Mouse (Mus musculus) heart, embryonic 14.5 days (tissue): Measurements from ENCODE around the gene Crb1. TPM values are rescaled to one million over a fixed set of nuclear protein-coding genes. Genes with fewer than 3 reads are reported as not detected.

Source experiments
- ATAC-seq: fragments of 200-750 bp; cut with Nextera tagmentation; 2 replicates; pipeline ENCODE4 v1.8.0; 2017; ENCODE audit warnings: low read depth, moderate TSS enrichment; ENCODE audit not compliant: insufficient number of reproducible peaks, insufficient read depth, low FRiP score
- H3K27ac ChIP-seq, 2 experiments: fragments of 200-500 bp in 1 of 2; fragments of 300-500 bp in 1 of 2; sonication (generic) in 1 of 2; replicated peaks in 1 of 2; 2 replicates each; pipeline ENCODE4 v1.5.1; 2012 to 2014; ENCODE audit warnings: low read depth in 2 of 2, low read length in 2 of 2, control low read depth in 1 of 2, mild to moderate bottlenecking in 1 of 2, mixed read lengths in 1 of 2; ENCODE audit not compliant: control insufficient read depth in 1 of 2, insufficient read depth in 1 of 2
- H3K27me3 ChIP-seq: fragments of 300-500 bp; sonication (generic); 2 replicates; pipeline ENCODE4 v1.6.1; 2014; ENCODE audit warnings: mild to moderate bottlenecking, low read length, control low read depth; ENCODE audit not compliant: control insufficient read depth, insufficient read depth
- H3K36me3 ChIP-seq: fragments of 300-500 bp; sonication (generic); 2 replicates; pipeline ENCODE4 v1.6.1; 2014; ENCODE audit warnings: mild to moderate bottlenecking, control low read depth, low read length, mixed read lengths; ENCODE audit not compliant: control insufficient read depth, insufficient read depth
- H3K4me1 ChIP-seq, 2 experiments: fragments of 200-500 bp in 1 of 2; fragments of 300-500 bp in 1 of 2; sonication (generic) in 1 of 2; 2 replicates each; pipeline ENCODE4 v1.6.1; 2012 to 2014; ENCODE audit warnings: low read length in 2 of 2, control low read depth in 1 of 2, mixed read lengths in 1 of 2; ENCODE audit not compliant: control insufficient read depth in 2 of 2, insufficient read depth in 2 of 2
- H3K4me2 ChIP-seq: fragments of 300-500 bp; sonication (generic); 2 replicates; pipeline ENCODE4 v1.6.1; 2014; ENCODE audit warnings: mild to moderate bottlenecking, low read length
- H3K4me3 ChIP-seq, 2 experiments: fragments of 200-500 bp in 1 of 2; fragments of 300-500 bp in 1 of 2; sonication (generic) in 1 of 2; 2 replicates each; pipeline ENCODE4 v1.5.1; 2012 to 2014; ENCODE audit warnings: low read length in 2 of 2, mild to moderate bottlenecking in 2 of 2, control low read depth in 1 of 2, low read depth in 1 of 2, moderate library complexity in 1 of 2; ENCODE audit not compliant: control insufficient read depth in 1 of 2, insufficient read depth in 1 of 2
- H3K9ac ChIP-seq: fragments of 300-500 bp; sonication (generic); 2 replicates; pipeline ENCODE4 v1.6.1; 2014; ENCODE audit warnings: mild to moderate bottlenecking, low read length
- H3K9me3 ChIP-seq: fragments of 300-500 bp; sonication (generic); 2 replicates; pipeline ENCODE4 v1.6.1; 2016; ENCODE audit warnings: low read length, control low read depth; ENCODE audit not compliant: control insufficient read depth
- WGBS: fragments of 180-500 bp; shearing (Covaris S2); extraction: QIAGEN DNeasy Blood & Tissue Kit; methylation state at CpG from one replicate; pipeline ENCODE4 v1.1.7; 2014; 5-methylcytosine and 5-hydroxymethylcytosine counted together
- polyA plus RNA-seq: library from polyadenylated mRNA; unstranded; fragments of >200 nt; fragmentation: Nextera tagmentation; extraction: Ambion mirVana; gene quantifications from 2 replicates; pipeline ENCODE4 v1.2.1, GENCODE M21; 2014

Gene Crb1
- polyA plus RNA-seq, 1 experiment from 2014 or later: 0.32 TPM

DNA sequence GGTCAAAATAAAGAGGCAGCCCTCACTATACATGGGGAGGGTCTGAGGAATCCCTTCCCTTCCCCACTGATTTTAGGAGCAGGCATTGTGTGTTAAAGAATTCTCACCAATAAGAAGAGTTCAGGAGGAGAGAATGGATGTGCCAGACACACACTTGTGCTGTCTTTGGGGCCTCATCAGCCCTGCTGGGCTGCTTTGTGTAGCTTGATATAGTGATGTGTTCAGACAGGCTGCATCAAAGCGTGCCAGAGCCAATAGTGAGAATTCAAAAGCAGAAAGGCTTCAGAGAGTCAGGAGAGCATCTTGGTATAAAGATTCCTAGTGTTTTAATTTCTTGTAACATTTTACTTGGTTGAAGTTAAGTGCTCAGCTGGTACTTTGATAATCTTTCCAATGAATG lies 85.3 kb downstream of the Crb1 start:
- H3K27ac ChIP-seq: no peak overlapping the region
- H3K4me3 ChIP-seq: no peak overlapping the region
- H3K4me2 ChIP-seq: no peak overlapping the region
- H3K27me3 ChIP-seq: no peaks in the 10 kb centered on the region
- H3K9ac ChIP-seq: no peak overlapping the region
- WGBS: 77% methylated on average over 1 of the region's 1 CpGs
- no peak for ATAC-seq
- no peaks in the 10 kb centered on the region for H3K4me1 ChIP-seq
- no peaks in the 10 kb centered on the region for H3K9me3 ChIP-seq
- H3K36me3 ChIP-seq: no peaks in the 10 kb centered on the region

DNA sequence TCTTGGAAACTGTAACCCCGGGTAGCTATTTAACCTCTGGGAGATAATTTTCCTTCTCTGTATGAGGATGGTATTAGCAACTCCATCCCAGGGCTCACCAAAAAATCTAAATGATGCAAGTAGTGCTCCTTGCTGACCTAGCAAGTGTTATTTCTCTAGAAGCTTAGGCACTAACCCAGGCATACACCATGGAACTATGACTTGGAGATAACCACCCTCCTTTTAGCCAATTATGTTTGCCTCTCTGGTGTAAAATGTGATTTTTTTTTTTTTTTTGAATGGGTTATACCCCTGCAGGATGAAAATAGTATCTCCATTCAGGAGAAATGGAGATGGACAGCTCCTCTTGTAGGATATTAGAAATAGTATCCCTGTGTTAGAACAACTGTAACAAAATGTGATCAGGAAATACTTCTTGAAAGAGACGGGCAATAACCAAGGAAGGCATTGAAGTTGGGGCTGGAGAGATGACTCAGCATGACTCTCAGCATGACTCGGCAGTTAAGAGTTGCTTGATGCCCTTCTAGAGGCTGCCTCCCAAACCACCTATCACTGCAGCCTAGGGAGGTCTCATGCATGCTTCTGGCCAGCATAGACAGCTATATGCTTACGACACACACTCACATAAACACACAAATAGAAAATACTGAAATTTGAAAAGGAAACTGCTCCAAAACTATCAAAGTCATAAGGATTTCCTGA lies 100.1 kb downstream of the Crb1 start:
- Histone ChIP-seq H3K36me3 (no peaks in the 10 kb centered on the region), H3K27ac (no peak overlapping the region), H3K4me1 (no peaks in the 10 kb centered on the region), H3K4me3 (no peak overlapping the region), H3K9ac (no peak overlapping the region), H3K27me3 (no peaks in the 10 kb centered on the region), H3K9me3 (no peaks in the 10 kb centered on the region), H3K4me2 (no peak overlapping the region)
- WGBS: 76% methylated on average over 4 of the region's 4 CpGs
- no peak for ATAC-seq

DNA sequence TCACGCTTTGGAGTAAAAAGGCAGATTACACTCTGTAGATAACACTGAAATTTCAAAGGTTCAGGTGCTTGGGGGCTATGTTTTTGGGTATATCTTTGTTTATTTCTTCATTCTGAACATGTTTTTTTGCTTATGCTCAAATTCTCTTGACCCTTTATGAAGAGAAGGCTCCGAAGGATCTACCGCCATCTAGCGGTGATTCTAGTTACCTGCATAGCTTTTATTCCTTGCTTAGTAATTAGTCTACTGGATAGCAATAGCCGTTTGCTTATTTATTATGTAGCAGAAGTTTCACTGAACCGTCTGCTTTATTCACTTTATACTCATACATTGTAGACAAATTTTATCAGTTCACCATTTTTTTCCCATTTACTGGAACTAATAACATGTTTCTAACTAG lies 109.1 kb downstream of the Crb1 start:
- no peak overlapping the region for H3K27ac ChIP-seq
- H3K4me1 ChIP-seq: no peaks in the 10 kb centered on the region
- 21% methylated on average over 6 of the region's 6 CpGs for WGBS
- no peaks in the 10 kb centered on the region for H3K27me3 ChIP-seq
- H3K36me3 ChIP-seq: no peaks in the 10 kb centered on the region
- no peak overlapping the region for H3K9ac ChIP-seq
- no peak for ATAC-seq
- H3K4me2 ChIP-seq: no peak overlapping the region
- H3K4me3 ChIP-seq: no peak overlapping the region
- H3K9me3 ChIP-seq: no peaks in the 10 kb centered on the region

DNA sequence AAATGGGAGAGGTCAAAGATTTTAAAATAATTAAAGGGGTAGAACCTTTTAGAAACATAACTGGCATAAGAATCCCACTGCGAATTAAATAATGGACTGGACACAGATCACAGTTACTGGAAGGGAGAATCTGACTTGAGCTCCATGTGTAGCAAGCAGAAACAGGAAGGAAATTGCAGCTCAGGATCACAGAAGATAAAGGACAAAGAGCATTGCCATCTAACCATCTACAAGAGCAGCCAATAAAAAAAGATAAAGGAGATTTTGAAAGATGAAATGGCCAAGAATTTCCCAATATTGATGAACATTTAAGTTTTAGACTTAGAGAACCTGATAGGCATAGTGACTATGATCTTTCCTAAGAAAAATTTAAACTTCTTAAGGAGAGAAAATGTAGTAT lies 112.7 kb downstream of the Crb1 start:
- Histone ChIP-seq H3K4me3 (no peak overlapping the region), H3K27ac (no peak overlapping the region), H3K9ac (no peak overlapping the region), H3K27me3 (no peaks in the 10 kb centered on the region), H3K36me3 (no peaks in the 10 kb centered on the region), H3K9me3 (no peaks in the 10 kb centered on the region), H3K4me2 (no peak overlapping the region), H3K4me1 (no peaks in the 10 kb centered on the region)
- no peak for ATAC-seq
- WGBS: 89% methylated on average over 1 of the region's 1 CpGs

DNA sequence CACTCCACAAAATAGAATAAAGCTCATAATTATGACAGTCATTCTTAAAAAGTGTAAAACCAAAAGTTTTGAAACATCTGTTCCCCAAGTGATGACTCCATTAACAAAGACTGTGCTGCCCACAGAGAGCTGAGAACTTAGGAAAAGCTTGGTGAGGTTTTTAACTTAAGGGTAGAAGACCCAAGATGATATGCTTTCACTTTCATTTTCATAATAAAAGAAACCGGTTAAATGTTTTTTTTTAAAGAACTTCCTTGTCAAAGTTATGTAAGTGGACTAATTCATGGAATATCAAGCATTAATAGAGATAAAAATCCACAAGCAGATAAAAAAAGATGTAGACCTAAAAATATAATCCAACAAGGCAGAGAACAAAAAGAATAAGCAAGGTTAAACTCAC lies 113.7 kb downstream of the Crb1 start:
- Histone ChIP-seq H3K27ac (no peak overlapping the region), H3K4me1 (no peaks in the 10 kb centered on the region), H3K36me3 (no peaks in the 10 kb centered on the region), H3K9me3 (no peaks in the 10 kb centered on the region), H3K4me2 (no peak overlapping the region), H3K27me3 (no peaks in the 10 kb centered on the region), H3K9ac (no peak overlapping the region), H3K4me3 (no peak overlapping the region)
- 51% methylated on average over 1 of the region's 1 CpGs for WGBS
- no peak for ATAC-seq

DNA sequence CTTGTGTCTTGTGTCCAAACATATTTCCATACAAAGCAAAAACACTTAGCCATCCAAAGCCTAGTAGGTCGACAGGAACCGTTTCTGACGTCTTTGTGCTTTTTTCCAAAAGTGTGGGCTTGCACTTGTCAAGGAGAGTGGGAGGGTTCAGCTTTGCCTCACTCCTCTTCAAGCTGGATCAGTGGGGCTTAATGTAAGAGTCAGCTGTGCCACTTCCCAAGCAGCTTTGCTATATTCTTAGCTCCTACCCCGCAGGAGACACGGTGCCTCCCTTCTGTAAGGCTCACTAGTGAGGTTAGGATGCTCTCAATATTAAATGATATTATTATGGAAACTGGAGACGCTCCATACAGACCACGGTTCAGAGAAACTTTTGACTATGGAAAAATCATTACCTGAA lies 121.3 kb downstream of the Crb1 start:
- Histone ChIP-seq H3K9me3 (no peaks in the 10 kb centered on the region), H3K9ac (no peak overlapping the region), H3K4me2 (no peak overlapping the region), H3K27me3 (no peaks in the 10 kb centered on the region), H3K4me1 (no peaks in the 10 kb centered on the region), H3K36me3 (no peaks in the 10 kb centered on the region), H3K4me3 (no peak overlapping the region), H3K27ac (no peak overlapping the region)
- ATAC-seq: no peak
- 52% methylated on average over 7 of the region's 7 CpGs for WGBS

DNA sequence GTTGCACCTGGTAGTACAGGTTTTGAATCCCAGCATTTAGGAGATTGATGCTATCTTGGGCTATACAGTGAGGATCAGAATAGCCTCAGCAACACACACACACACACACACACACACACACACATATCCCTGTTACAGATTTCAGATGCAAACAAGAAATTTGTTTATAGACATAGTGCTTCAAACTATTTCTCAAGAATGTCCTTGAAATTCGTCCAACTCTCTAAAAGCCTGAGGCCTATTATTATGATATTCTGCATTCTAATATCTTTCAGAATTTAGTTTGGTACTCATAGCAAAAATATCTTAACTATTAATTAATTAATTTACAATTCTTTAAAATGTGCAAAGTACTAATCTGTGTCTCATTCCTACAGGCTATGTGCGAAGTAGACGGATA lies 124.9 kb downstream of the Crb1 start:
- H3K27me3 ChIP-seq: no peaks in the 10 kb centered on the region
- no peak for ATAC-seq
- H3K4me3 ChIP-seq: no peak overlapping the region
- no peaks in the 10 kb centered on the region for H3K36me3 ChIP-seq
- 83% methylated on average over 3 of the region's 3 CpGs for WGBS
- H3K9me3 ChIP-seq: peaks cover 3% of the 10 kb centered on the region; the same call in 1 of the 2 replicates
- no peak overlapping the region for H3K27ac ChIP-seq
- peaks cover 6 to 7% of the 10 kb centered on the region in 2 experiments for H3K4me1 ChIP-seq
- no peak overlapping the region for H3K4me2 ChIP-seq
- H3K9ac ChIP-seq: no peak overlapping the region

DNA sequence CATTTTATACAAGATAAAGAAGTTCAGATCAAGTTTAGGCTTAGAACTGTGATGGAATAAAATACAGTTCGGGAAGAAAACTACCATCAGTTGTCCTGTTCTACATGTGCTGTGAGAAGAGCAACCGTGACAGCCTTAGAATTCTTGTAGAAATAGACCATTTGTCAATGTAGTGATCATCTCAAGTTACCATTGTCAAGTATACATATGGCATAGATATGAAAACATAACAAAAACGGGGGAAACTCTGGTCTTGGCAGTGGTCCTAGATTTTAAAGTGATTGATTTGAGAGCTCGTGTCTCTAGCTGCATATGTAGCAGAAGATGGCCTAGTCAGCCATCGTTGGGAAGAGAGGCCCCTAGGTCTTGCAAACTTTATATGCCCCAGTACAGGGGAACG lies 127.7 kb downstream of the Crb1 start:
- Histone ChIP-seq H3K9me3 (peaks cover 3% of the 10 kb centered on the region; the same call in 1 of the 2 replicates), H3K27me3 (no peaks in the 10 kb centered on the region), H3K36me3 (no peaks in the 10 kb centered on the region), H3K4me2 (no peak overlapping the region), H3K9ac (no peak overlapping the region), H3K27ac (no peak overlapping the region), H3K4me1 (peaks cover 6 to 7% of the 10 kb centered on the region in 2 experiments), H3K4me3 (no peak overlapping the region)
- no peak for ATAC-seq
- WGBS: 75% methylated on average over 6 of the region's 6 CpGs
